8 mouse cellular contexts compared by ENCODE assay signal in genomic region chr16:90349700-90350548, GRCm38 (mm10). TPM values are rescaled to one million over a fixed set of nuclear protein-coding genes. Genes with fewer than 3 reads are reported as not detected.
DNase-seq lines count a peak whose midpoint lies in the region; ATAC-seq lines count a peak whose summit lies in the region.

No protein-coding gene starts in this region.

- H3K27me3 ChIP-seq in hindbrain, embryonic 16.5 days (replicated peaks; ENCODE audit: control insufficient read depth, insufficient read depth, low read length) = no peaks in the 10 kb centered on the region
- H3K27me3 ChIP-seq in lung, embryonic 16.5 days (ENCODE audit: control insufficient read depth, insufficient read depth, low read depth, low read length) = no peaks in the 10 kb centered on the region

- peak; percentile 95 for ATAC-seq in hindbrain, embryonic 16.5 days
- peak; percentile 94 for ATAC-seq in lung, embryonic 16.5 days (ENCODE audit: low read depth)

- peak; percentile 81 for DNase-seq in Muller cell, postnatal 12 days (ENCODE audit: inconsistent ontology term)
- peak; percentile 35 to 70 for DNase-seq in cerebellum, postnatal 4 days (ENCODE audit: low spot score in 2 of 2)
- peak; percentile 45 to 70 for DNase-seq in gastrocnemius, adult 8-10 months (ENCODE audit: low spot score in 2 of 2)
- DNase-seq in layer of hippocampus, postnatal 25 days (ENCODE audit: extremely low spot score in 1 of 2, low spot score in 1 of 2) = peak; percentile 32 to 72
- peak; percentile 68 for DNase-seq in ovary, postnatal 36 days (ENCODE audit: low spot score)
- DNase-seq in thymus, postnatal 25 days = peak; percentile 59

- H3K9me3 ChIP-seq in hindbrain, embryonic 16.5 days (ENCODE audit: control insufficient read depth, low read length) = no peaks in the 10 kb centered on the region
- no peaks in the 10 kb centered on the region for H3K9me3 ChIP-seq in lung, embryonic 16.5 days (ENCODE audit: control insufficient read depth, low read length)

- WGBS in hindbrain, embryonic 16.5 days = 27% methylated on average over 12 of the region's 13 CpGs
- 29% methylated on average over 12 of the region's 13 CpGs for WGBS in lung, embryonic 16.5 days

- H3K36me3 ChIP-seq in hindbrain, embryonic 16.5 days (ENCODE audit: control insufficient read depth, insufficient read depth, low read length) = no peaks in the 10 kb centered on the region
- no peaks in the 10 kb centered on the region for H3K36me3 ChIP-seq in lung, embryonic 16.5 days (ENCODE audit: control insufficient read depth, insufficient read depth, low read length)

- no peak overlapping the region for H3K9ac ChIP-seq in hindbrain, embryonic 16.5 days (ENCODE audit: low read depth, low read length)
- no peak overlapping the region for H3K9ac ChIP-seq in lung, embryonic 16.5 days (ENCODE audit: low read length)

- H3K4me3 ChIP-seq in hindbrain, embryonic 16.5 days (ENCODE audit: low read length) = no peak overlapping the region
- no peak overlapping the region for H3K4me3 ChIP-seq in lung, embryonic 16.5 days (ENCODE audit: low read length)

- peak overlapping the region; percentile 23; the same call in 1 of the 2 replicates for H3K4me2 ChIP-seq in hindbrain, embryonic 16.5 days (ENCODE audit: low read length)
- no peak overlapping the region for H3K4me2 ChIP-seq in lung, embryonic 16.5 days (ENCODE audit: low read depth, low read length)

- 0 out of 2 replicates have a peak overlapping the region, but pooled peaks have one; percentile 12 for H3K27ac ChIP-seq in hindbrain, embryonic 16.5 days (ENCODE audit: low read depth, low read length)
- no peak overlapping the region for H3K27ac ChIP-seq in lung, embryonic 16.5 days (ENCODE audit: low read length)

- no peaks in the 10 kb centered on the region for H3K4me1 ChIP-seq in hindbrain, embryonic 16.5 days (ENCODE audit: control insufficient read depth, insufficient read depth, low read depth, low read length)
- 0 out of 2 replicates have a peak, but pooled peaks cover 2% of the 10 kb centered on the region for H3K4me1 ChIP-seq in lung, embryonic 16.5 days (replicated peaks; ENCODE audit: control insufficient read depth, insufficient read depth, low read length)

RNA-seq across cellular contexts. Expression of gene Hunk, which starts 35.9 kb away (rescaled TPM):
- under 1 TPM; 0.16 to 0.34 (median 0.22) TPM for total RNA-seq in gastrocnemius, adult 8-10 months (2022)
- 4.7 and 7.2 TPM in 2 replicates for polyA plus RNA-seq in hindbrain, embryonic 16.5 days (2015; fragmentation: Nextera tagmentation; extraction: Ambion mirVana)
- total RNA-seq in layer of hippocampus, postnatal 25 days (2021) = 10 to 100 TPM; 24.6 to 30.7 TPM
- polyA plus RNA-seq in lung, embryonic 16.5 days (2015; fragmentation: Nextera tagmentation; extraction: Ambion mirVana) = 16.2 and 16.5 TPM in 2 replicates

Comparison
In these comparisons a context has a peak if more than half of its experiments do, and no peak if none do; other contexts are left out.
1. RNA of gene Hunk, which starts 35.9 kb away (total RNA-seq): 24.6 to 30.7 TPM in layer of hippocampus, postnatal 25 days; 0.16 to 0.34 TPM in gastrocnemius, adult 8-10 months; every median in the first group is over 10 times any median in the second.
2. Peak in every context shown above with its lines, with median percentiles within 50 percentile points of each other: DNase-seq.